12 mouse cellular contexts compared by ENCODE assay signal in genomic region chr8:87742016-87742415, GRCm38 (mm10).
DNase-seq lines count a peak whose midpoint lies in the region; ATAC-seq lines count a peak whose summit lies in the region.
"Had no signal": no experiment of that assay in that cellular context is flagged by ENCODE, and none has a peak within 500 bp of the region (broad histone marks: within the 10 kb centered on the region; RNA-seq: fewer than 3 reads in every experiment).

No protein-coding gene starts in this region.

- no peaks in the 10 kb centered on the region for H3K36me3 ChIP-seq in embryonic facial prominence, embryonic 12.5 days
- peaks cover 12% of the 10 kb centered on the region for H3K36me3 ChIP-seq in embryonic facial prominence, embryonic 10.5 days (replicated peaks)
- no peaks in the 10 kb centered on the region for H3K36me3 ChIP-seq in midbrain, embryonic 13.5 days
- peaks cover 19% of the 10 kb centered on the region for H3K36me3 ChIP-seq in midbrain, embryonic 10.5 days
- H3K36me3 ChIP-seq in hindbrain, embryonic 14.5 days (replicated peaks; ENCODE audit: control insufficient read depth, insufficient read depth) = no peaks in the 10 kb centered on the region
- no peaks in the 10 kb centered on the region for H3K36me3 ChIP-seq in neural tube, embryonic 15.5 days
- H3K36me3 ChIP-seq: kidney, embryonic 15.5 days had no signal

- intact Hi-C loops in gastrocnemius, postnatal 36 days (cut with DNase I) = no loop called here

- no peak for DNase-seq in embryonic facial prominence, embryonic 10.5 days (ENCODE audit: low spot score)
- DNase-seq in midbrain, embryonic 10.5 days (ENCODE audit: low spot score) = no peak
- DNase-seq in hindbrain, embryonic 14.5 days (ENCODE audit: low spot score) = peak; percentile 50
- DNase-seq in gastrocnemius, postnatal 36 days = no peak
- no peak for DNase-seq in layer of hippocampus, adult 11-12 months (ENCODE audit: low spot score)
- DNase-seq: heart, postnatal 4 days; right cerebral cortex, postnatal 25 days; thymus, adult 2 months had no signal

- no peaks in the 10 kb centered on the region for H3K27me3 ChIP-seq in embryonic facial prominence, embryonic 12.5 days
- H3K27me3 ChIP-seq in embryonic facial prominence, embryonic 10.5 days (replicated peaks; ENCODE audit: low read depth, poor library complexity, severe bottlenecking) = no peaks in the 10 kb centered on the region
- H3K27me3 ChIP-seq in midbrain, embryonic 13.5 days = no peaks in the 10 kb centered on the region
- no peaks in the 10 kb centered on the region for H3K27me3 ChIP-seq in midbrain, embryonic 10.5 days (ENCODE audit: low read depth, poor library complexity, severe bottlenecking)
- no peaks in the 10 kb centered on the region for H3K27me3 ChIP-seq in hindbrain, embryonic 14.5 days (ENCODE audit: control insufficient read depth, insufficient read depth, low read length)
- no peaks in the 10 kb centered on the region for H3K27me3 ChIP-seq in neural tube, embryonic 15.5 days (replicated peaks)
- H3K27me3 ChIP-seq: kidney, embryonic 15.5 days had no signal

- 0 out of 2 replicates have a peak overlapping the region, but pooled peaks have one; percentile 37 for H3K27ac ChIP-seq in embryonic facial prominence, embryonic 12.5 days
- no peak overlapping the region for H3K27ac ChIP-seq in embryonic facial prominence, embryonic 10.5 days (replicated peaks)
- peak overlapping the region; percentile 69 for H3K27ac ChIP-seq in midbrain, embryonic 13.5 days
- no peak overlapping the region for H3K27ac ChIP-seq in midbrain, embryonic 10.5 days (replicated peaks)
- peak overlapping the region; percentile 82 for H3K27ac ChIP-seq in hindbrain, embryonic 14.5 days
- peak overlapping the region; percentile 68 for H3K27ac ChIP-seq in neural tube, embryonic 15.5 days (replicated peaks)
- H3K27ac ChIP-seq: kidney, embryonic 15.5 days had no signal

- ATAC-seq in embryonic facial prominence, embryonic 12.5 days (ENCODE audit: insufficient number of reproducible peaks, insufficient read depth, low FRiP score, low TSS enrichment) = no peak
- ATAC-seq in midbrain, embryonic 13.5 days = no peak
- peak; percentile 56; the same call in 1 of the 2 replicates for ATAC-seq in hindbrain, embryonic 14.5 days (ENCODE audit: low FRiP score)
- ATAC-seq in neural tube, embryonic 15.5 days (ENCODE audit: low FRiP score) = 0 out of 2 replicates have a peak, but pooled peaks have one; percentile 37

- H3K4me3 ChIP-seq in embryonic facial prominence, embryonic 12.5 days = no peak overlapping the region
- no peak overlapping the region for H3K4me3 ChIP-seq in embryonic facial prominence, embryonic 10.5 days
- no peak overlapping the region for H3K4me3 ChIP-seq in midbrain, embryonic 13.5 days (replicated peaks)
- H3K4me3 ChIP-seq in midbrain, embryonic 10.5 days = no peak overlapping the region
- no peak overlapping the region for H3K4me3 ChIP-seq in hindbrain, embryonic 14.5 days (replicated peaks; ENCODE audit: low read length)
- no peak overlapping the region for H3K4me3 ChIP-seq in neural tube, embryonic 15.5 days (replicated peaks)
- H3K4me3 ChIP-seq: kidney, embryonic 15.5 days had no signal

- no peak overlapping the region for H3K4me2 ChIP-seq in embryonic facial prominence, embryonic 12.5 days (replicated peaks)
- no peak overlapping the region for H3K4me2 ChIP-seq in midbrain, embryonic 13.5 days (replicated peaks)
- H3K4me2 ChIP-seq in hindbrain, embryonic 14.5 days (replicated peaks) = no peak overlapping the region
- H3K4me2 ChIP-seq in neural tube, embryonic 15.5 days = peak overlapping the region; percentile 22
- H3K4me2 ChIP-seq: kidney, embryonic 15.5 days had no signal

- H3K9ac ChIP-seq in embryonic facial prominence, embryonic 12.5 days = no peak overlapping the region
- H3K9ac ChIP-seq in midbrain, embryonic 13.5 days (replicated peaks) = no peak overlapping the region
- H3K9ac ChIP-seq in hindbrain, embryonic 14.5 days = 0 out of 2 replicates have a peak overlapping the region, but pooled peaks have one; percentile 1
- no peak overlapping the region for H3K9ac ChIP-seq in neural tube, embryonic 15.5 days (replicated peaks)
- H3K9ac ChIP-seq: kidney, embryonic 15.5 days had no signal

- WGBS in embryonic facial prominence, embryonic 12.5 days = 86% methylated on average over 19 of the region's 19 CpGs
- WGBS in embryonic facial prominence, embryonic 10.5 days = 94% methylated on average over 19 of the region's 19 CpGs
- 72% methylated on average over 19 of the region's 19 CpGs for WGBS in midbrain, embryonic 13.5 days
- WGBS in midbrain, embryonic 10.5 days = 93% methylated on average over 19 of the region's 19 CpGs
- WGBS in hindbrain, embryonic 14.5 days = 50% methylated on average over 19 of the region's 19 CpGs
- WGBS in neural tube, embryonic 15.5 days = 34% methylated on average over 19 of the region's 19 CpGs

- H3K4me1 ChIP-seq in embryonic facial prominence, embryonic 12.5 days = peaks cover 26% of the 10 kb centered on the region
- peaks cover 50% of the 10 kb centered on the region for H3K4me1 ChIP-seq in embryonic facial prominence, embryonic 10.5 days
- H3K4me1 ChIP-seq in midbrain, embryonic 13.5 days (replicated peaks) = peaks cover 94% of the 10 kb centered on the region
- H3K4me1 ChIP-seq in midbrain, embryonic 10.5 days = peaks cover 65% of the 10 kb centered on the region
- peaks cover 69% of the 10 kb centered on the region for H3K4me1 ChIP-seq in hindbrain, embryonic 14.5 days (replicated peaks; ENCODE audit: control insufficient read depth, insufficient read depth, low read length)
- peaks cover 56% of the 10 kb centered on the region for H3K4me1 ChIP-seq in neural tube, embryonic 15.5 days

- H3K9me3 ChIP-seq in embryonic facial prominence, embryonic 12.5 days = no peaks in the 10 kb centered on the region
- H3K9me3 ChIP-seq in embryonic facial prominence, embryonic 10.5 days = no peaks in the 10 kb centered on the region
- no peaks in the 10 kb centered on the region for H3K9me3 ChIP-seq in midbrain, embryonic 13.5 days
- no peaks in the 10 kb centered on the region for H3K9me3 ChIP-seq in midbrain, embryonic 10.5 days (replicated peaks)
- no peaks in the 10 kb centered on the region for H3K9me3 ChIP-seq in hindbrain, embryonic 14.5 days (ENCODE audit: control insufficient read depth, low read length)
- H3K9me3 ChIP-seq in neural tube, embryonic 15.5 days (replicated peaks) = no peaks in the 10 kb centered on the region
- H3K9me3 ChIP-seq: kidney, embryonic 15.5 days had no signal

Comparison
In these comparisons a context has a peak if more than half of its experiments do, and no peak if none do; other contexts are left out.
1. H3K27ac ChIP-seq: peak in embryonic facial prominence, embryonic 12.5 days (single experiment), midbrain, embryonic 13.5 days (single experiment), hindbrain, embryonic 14.5 days (single experiment) and neural tube, embryonic 15.5 days (single experiment); none in embryonic facial prominence, embryonic 10.5 days (single experiment) and midbrain, embryonic 10.5 days (single experiment).
2. ATAC-seq: peak in hindbrain, embryonic 14.5 days (single experiment) and neural tube, embryonic 15.5 days (single experiment); none in embryonic facial prominence, embryonic 12.5 days (single experiment) and midbrain, embryonic 13.5 days (single experiment).